Mouse (Mus musculus) lung, postnatal 0 days (tissue): Measurements from ENCODE around the gene Mettl23. TPM values are rescaled to one million over a fixed set of nuclear protein-coding genes. Genes with fewer than 3 reads are reported as not detected.
"Not testable (repeated sequence)": the region's sequence is repeated elsewhere in the genome, so short reads cannot be mapped to it uniquely, and the experiment has no call there.

Experiments used
- ATAC-seq: fragments of 200-750 bp; cut with Nextera tagmentation; 2 replicates; pipeline ENCODE4 v1.8.0; 2017; ENCODE audit warnings: moderate library complexity
- DNase-seq: peaks from one replicate; pipeline ENCODE4 v3.0.0-alpha.2; 2016; ENCODE audit warnings: low spot score
- H3K27ac ChIP-seq: fragments of 300-500 bp; sonication (generic); 2 replicates; pipeline ENCODE4 v1.5.1; 2014; ENCODE audit warnings: antibody characterized with exemption, mild to moderate bottlenecking, low read length, mixed read lengths
- H3K27me3 ChIP-seq: fragments of 300-500 bp; sonication (generic); replicated peaks from 2 replicates; pipeline ENCODE4 v1.6.1; 2014; ENCODE audit warnings: low read length, mixed read lengths; ENCODE audit not compliant: insufficient read depth
- H3K36me3 ChIP-seq: fragments of 300-500 bp; sonication (generic); 2 replicates; pipeline ENCODE4 v1.6.1; 2014; ENCODE audit warnings: low read length, mixed read lengths; ENCODE audit not compliant: insufficient read depth
- H3K4me1 ChIP-seq: fragments of 300-500 bp; sonication (generic); 2 replicates; pipeline ENCODE4 v1.6.1; 2014; ENCODE audit warnings: antibody characterized with exemption, low read depth, low read length, mixed read lengths; ENCODE audit not compliant: insufficient read depth
- H3K4me2 ChIP-seq: fragments of 300-500 bp; sonication (generic); replicated peaks from 2 replicates; pipeline ENCODE4 v1.6.1; 2014; ENCODE audit warnings: low read depth, mild to moderate bottlenecking, low read length, moderate library complexity, mixed read lengths
- H3K4me3 ChIP-seq: fragments of 300-500 bp; sonication (generic); 2 replicates; pipeline ENCODE4 v1.5.1; 2014; ENCODE audit warnings: low read depth, low read length
- H3K9ac ChIP-seq: fragments of 300-500 bp; sonication (generic); replicated peaks from 2 replicates; pipeline ENCODE4 v1.6.1; 2014; ENCODE audit warnings: low read depth, mild to moderate bottlenecking
- H3K9me3 ChIP-seq: fragments of 300-500 bp; sonication (generic); 2 replicates; pipeline ENCODE4 v1.6.1; 2016; ENCODE audit warnings: low read length, mixed read lengths
- CTCF ChIP-seq: IDR thresholded peaks from 2 replicates; pipeline ENCODE4 v1.5.1; 2016; ENCODE audit warnings: antibody characterized with exemption, mild to moderate bottlenecking
- EP300 ChIP-seq: IDR thresholded peaks from 2 replicates; pipeline ENCODE4 v1.6.1; 2016; ENCODE audit warnings: antibody characterized with exemption, mild to moderate bottlenecking, control low read depth
- WGBS: fragments of 180-500 bp; shearing (Covaris S2); extraction: QIAGEN DNeasy Blood & Tissue Kit; methylation state at CpG from one replicate; pipeline ENCODE4 v1.1.7; 2014; 5-methylcytosine and 5-hydroxymethylcytosine counted together
- polyA plus RNA-seq: library from polyadenylated mRNA; unstranded; fragments of >200 nt; fragmentation: Nextera tagmentation; extraction: Ambion mirVana; gene quantifications from 2 replicates; pipeline ENCODE4 v1.2.1, GENCODE M21; 2015

The Mettl23 gene
- polyA plus RNA-seq, 1 experiment from 2014 or later: 62.3 TPM

- 80% methylated on average over 10 of the region's 10 CpGs for WGBS
- Histone ChIP-seq H3K4me1 (no peaks in the 10 kb centered on the region; the same call in 1 of the 2 replicates), H3K36me3 (no peaks in the 10 kb centered on the region), H3K9me3 (no peaks in the 10 kb centered on the region), H3K9ac (no peak overlapping the region), H3K4me3 (no peak overlapping the region), H3K27me3 (no peaks in the 10 kb centered on the region), H3K27ac (no peak overlapping the region), H3K4me2 (no peak overlapping the region)
- DNase-seq (no peak), ATAC-seq (no peak)
- TF ChIP-seq CTCF (no peak), EP300 (no peak)
These were observed 20.5 kb upstream of the Mettl23 start for GRCm38 (mm10) chr11:116822626-116823025.

- no peaks in the 10 kb centered on the region for H3K9me3 ChIP-seq
- 100% methylated on average over 2 of the region's 2 CpGs for WGBS
- H3K4me1 ChIP-seq: no peaks in the 10 kb centered on the region; the same call in 1 of the 2 replicates
These were observed 19.8 kb upstream of the Mettl23 start for GRCm38 (mm10) chr11:116823255-116823654.

GRCm38 (mm10) chr11:116823885-116824284, 19.2 kb upstream of the Mettl23 start:
- not testable (repeated sequence) for H3K36me3 ChIP-seq, H3K9me3 ChIP-seq, H3K4me2 ChIP-seq, ATAC-seq, H3K9ac ChIP-seq, DNase-seq, H3K4me1 ChIP-seq, H3K4me3 ChIP-seq, H3K27me3 ChIP-seq, H3K27ac ChIP-seq
- 96% methylated on average over 9 of the region's 10 CpGs for WGBS

More at GRCm38 (mm10) chr11:116823255-116823654, 19.8 kb upstream of the Mettl23 start:
- Histone ChIP-seq H3K4me2 (no peak overlapping the region), H3K4me3 (no peak overlapping the region), H3K9ac (no peak overlapping the region), H3K36me3 (no peaks in the 10 kb centered on the region), H3K27ac (no peak overlapping the region), H3K27me3 (no peaks in the 10 kb centered on the region)
- ATAC-seq (no peak), DNase-seq (no peak)
- TF ChIP-seq EP300 (no peak), CTCF (no peak)

- no peak overlapping the region for H3K27ac ChIP-seq
- no peaks in the 10 kb centered on the region for H3K27me3 ChIP-seq
- H3K9ac ChIP-seq: no peak overlapping the region
- WGBS: 54% methylated on average over 3 of the region's 5 CpGs
- H3K4me1 ChIP-seq: no peaks in the 10 kb centered on the region; the same call in 1 of the 2 replicates
- H3K4me3 ChIP-seq: no peak overlapping the region
- H3K4me2 ChIP-seq: 0 out of 2 replicates have a peak overlapping the region, but pooled peaks have one; percentile 22
- H3K36me3 ChIP-seq: no peaks in the 10 kb centered on the region
- DNase-seq (no peak), ATAC-seq (no peak)
- H3K9me3 ChIP-seq: no peaks in the 10 kb centered on the region
- TF ChIP-seq EP300: no peak
- TF ChIP-seq CTCF: no peak
These were observed 17.8 kb upstream of the Mettl23 start for GRCm38 (mm10) chr11:116825230-116825629.

GRCm38 (mm10) chr11:116826550-116827504, 16.3 kb upstream of the Mettl23 start:
- no peak for DNase-seq
- Histone ChIP-seq H3K4me2 (peak overlapping the region; percentile 85), H3K4me3 (peak overlapping the region; percentile 65), H3K27me3 (no peaks in the 10 kb centered on the region), H3K9ac (peak overlapping the region; percentile 59; the same call in 1 of the 2 replicates), H3K4me1 (no peaks in the 10 kb centered on the region; the same call in 1 of the 2 replicates), H3K9me3 (no peaks in the 10 kb centered on the region), H3K36me3 (no peaks in the 10 kb centered on the region), H3K27ac (peak overlapping the region; percentile 85)
- 35% methylated on average over 17 of the region's 17 CpGs for WGBS
- no peak for ATAC-seq
- TF ChIP-seq EP300 (no peak), CTCF (no peak)

- H3K4me2 ChIP-seq: peak within 1 kb of the TSS; percentile 85
- DNase-seq: peak; percentile 73
- H3K27me3 ChIP-seq: no peaks in the 10 kb centered on the region
- peak within 1 kb of the TSS; percentile 85 for H3K27ac ChIP-seq
- peak within 1 kb of the TSS; percentile 65 for H3K4me3 ChIP-seq
- no peaks in the 10 kb centered on the region for H3K9me3 ChIP-seq
- no peak; the same call in 1 of the 2 replicates for TF ChIP-seq CTCF
- no peak for TF ChIP-seq EP300
- WGBS: 2% methylated on average over 45 of the region's 71 CpGs
- H3K4me1 ChIP-seq: no peaks in the 10 kb centered on the region; the same call in 1 of the 2 replicates
- H3K36me3 ChIP-seq: no peaks in the 10 kb centered on the region
- H3K9ac ChIP-seq: peak within 1 kb of the TSS; percentile 59
- peak; percentile 80 for ATAC-seq
These were observed 15.4 kb upstream of the Mettl23 start, which contains the start of gene Mxra7 for GRCm38 (mm10) chr11:116827534-116828165. Gene Mxra7, minus strand, starts transcription at chr11:116828046.
